Comparison of ENCODE assay signal across 23 mouse cellular contexts in genomic region chr2:38211426-38211825, GRCm38 (mm10).
DNase-seq lines count a peak whose midpoint lies in the region; ATAC-seq and TF ChIP-seq lines count a peak whose summit lies in the region.
"Had no signal": no experiment of that assay in that cellular context is flagged by ENCODE, and none has a peak within 500 bp of the region (broad histone marks: within the 10 kb centered on the region; RNA-seq: fewer than 3 reads in every experiment).

No protein-coding gene starts in this region.

- peak; percentile 95 for ATAC-seq in activated CD4-positive, CD25-positive, alpha-beta regulatory T cell, adult 4 months
- no peak for ATAC-seq in liver, embryonic 11.5 days (replicated peaks; ENCODE audit: low FRiP score)
- ATAC-seq: intestine, postnatal 0 days had no signal

- H3K9ac ChIP-seq in liver, embryonic 11.5 days (ENCODE audit: low read depth, low read length), result no peak overlapping the region
- H3K9ac ChIP-seq: forebrain, embryonic 12.5 days; heart, embryonic 13.5 days; hindbrain, embryonic 14.5 days; midbrain, embryonic 12.5 days; neural tube, embryonic 15.5 days had no signal

- H3K4me1 ChIP-seq in thymus, adult 2 months (replicated peaks; ENCODE audit: control insufficient read depth, insufficient read depth, low read length), result peaks cover 3% of the 10 kb centered on the region
- 0 out of 2 replicates have a peak, but pooled peaks cover 3% of the 10 kb centered on the region for H3K4me1 ChIP-seq in liver, embryonic 11.5 days (replicated peaks; ENCODE audit: control insufficient read depth, insufficient read depth, low read length)
- H3K4me1 ChIP-seq: forebrain, embryonic 12.5 days; heart, embryonic 13.5 days; midbrain, embryonic 12.5 days; neural tube, embryonic 15.5 days had no signal

- H3K4me3 ChIP-seq in thymus, adult 2 months (ENCODE audit: control insufficient read depth, insufficient read depth, low read length), result no peak overlapping the region
- no peak overlapping the region for H3K4me3 ChIP-seq in liver, embryonic 11.5 days (ENCODE audit: low read depth, low read length)
- H3K4me3 ChIP-seq: forebrain, embryonic 12.5 days; heart, embryonic 13.5 days; limb, embryonic 10.5 days; midbrain, embryonic 12.5 days; neural tube, embryonic 15.5 days had no signal

- no peaks in the 10 kb centered on the region for H3K36me3 ChIP-seq in thymus, adult 2 months (ENCODE audit: control insufficient read depth, insufficient read depth, low read length)
- no peaks in the 10 kb centered on the region for H3K36me3 ChIP-seq in liver, embryonic 11.5 days (ENCODE audit: control insufficient read depth, insufficient read depth, low read length)
- H3K36me3 ChIP-seq: heart, embryonic 13.5 days; midbrain, embryonic 12.5 days; neural tube, embryonic 15.5 days had no signal

- H3K27me3 ChIP-seq in thymus, adult 2 months (ENCODE audit: control insufficient read depth, insufficient read depth, low read length), result no peaks in the 10 kb centered on the region
- H3K27me3 ChIP-seq in liver, embryonic 11.5 days (replicated peaks; ENCODE audit: control insufficient read depth, insufficient read depth, low read length), result no peaks in the 10 kb centered on the region
- H3K27me3 ChIP-seq: forebrain, embryonic 12.5 days; heart, embryonic 13.5 days; neural tube, embryonic 15.5 days had no signal

- TF ChIP-seq CTCF in thymus, adult 2 months (IDR thresholded peaks at IDR 0.05; ENCODE audit: borderline replicate concordance, control insufficient read depth, extremely low read depth, insufficient read depth, low read length, poor library complexity), result no peak

- no peak for TF ChIP-seq POLR2A in thymus, adult 2 months (IDR thresholded peaks at IDR 0.05; ENCODE audit: control insufficient read depth, extremely low read depth, insufficient read depth, low read length, poor library complexity)

- no peak overlapping the region for H3K27ac ChIP-seq in thymus, adult 2 months (ENCODE audit: control insufficient read depth, insufficient read depth, low read length)
- H3K27ac ChIP-seq in liver, embryonic 11.5 days (ENCODE audit: low read depth, low read length), result no peak overlapping the region
- H3K27ac ChIP-seq: forebrain, embryonic 12.5 days; heart, embryonic 13.5 days; hindbrain, embryonic 14.5 days; limb, embryonic 10.5 days; macrophage; midbrain, embryonic 12.5 days; neural tube, embryonic 15.5 days had no signal

- WGBS in thymus, adult 2 months, result 88% methylated on average over 2 of the region's 2 CpGs
- WGBS in liver, embryonic 11.5 days, result 76% methylated on average over 2 of the region's 2 CpGs

- no peak overlapping the region for H3K4me2 ChIP-seq in liver, embryonic 11.5 days
- H3K4me2 ChIP-seq: forebrain, embryonic 12.5 days; heart, embryonic 13.5 days; hindbrain, embryonic 14.5 days; midbrain, embryonic 12.5 days; neural tube, embryonic 15.5 days had no signal

- H3K9me3 ChIP-seq in liver, embryonic 11.5 days (ENCODE audit: control insufficient read depth, low read length), result no peaks in the 10 kb centered on the region
- H3K9me3 ChIP-seq: limb, embryonic 10.5 days; midbrain, embryonic 12.5 days had no signal

- peak; percentile 15 for DNase-seq in thymus, adult 2 months
- no peak for DNase-seq in thymus, adult 18-20 months
- peak; percentile 67 for DNase-seq in CD4-positive, CD25-positive, alpha-beta regulatory T cell, adult 2 months (ENCODE audit: low read depth, low spot score)
- peak; percentile 4 to 7 for DNase-seq in natural killer cell, adult 2 months (ENCODE audit: low spot score in 2 of 2)
- DNase-seq in liver, embryonic 11.5 days (ENCODE audit: low spot score), result no peak
- DNase-seq in layer of hippocampus, adult 11-12 months (ENCODE audit: low spot score), result no peak
- no peak for DNase-seq in urinary bladder, postnatal 25 days (ENCODE audit: low spot score)
- DNase-seq: adrenal gland, postnatal 10 days; cerebellum, adult 9-10 months; gastrocnemius, postnatal 10 days; heart, adult 11 months; heart, postnatal 36 days; lung, adult 2 months; right cerebral cortex, postnatal 4 days had no signal

Comparison
In these comparisons a context has a peak if more than half of its experiments do, and no peak if none do; other contexts are left out.
1. DNase-seq: peak in thymus, adult 2 months (single experiment), CD4-positive, CD25-positive, alpha-beta regulatory T cell, adult 2 months (single experiment) and natural killer cell, adult 2 months (2 of 2); none in thymus, adult 18-20 months (0 of 2), liver, embryonic 11.5 days (single experiment), layer of hippocampus, adult 11-12 months (single experiment) and urinary bladder, postnatal 25 days (single experiment).